Mouse (Mus musculus): ENCODE measurements around the gene 1110017D15Rik.
A peak's percentile ranks its signal among the peaks of the same experiment; 100 is the strongest.
"Not testable (repeated sequence)": the region's sequence is repeated elsewhere in the genome, so short reads cannot be mapped to it uniquely, and the experiment has no call there.

1110017D15Rik gene

GRCm38 (mm10) chr4:41479456-41479804, 37.7 kb downstream of the 1110017D15Rik start:
- no peak for DNase-seq (ENCODE audit: low read depth, low spot score)

DNA sequence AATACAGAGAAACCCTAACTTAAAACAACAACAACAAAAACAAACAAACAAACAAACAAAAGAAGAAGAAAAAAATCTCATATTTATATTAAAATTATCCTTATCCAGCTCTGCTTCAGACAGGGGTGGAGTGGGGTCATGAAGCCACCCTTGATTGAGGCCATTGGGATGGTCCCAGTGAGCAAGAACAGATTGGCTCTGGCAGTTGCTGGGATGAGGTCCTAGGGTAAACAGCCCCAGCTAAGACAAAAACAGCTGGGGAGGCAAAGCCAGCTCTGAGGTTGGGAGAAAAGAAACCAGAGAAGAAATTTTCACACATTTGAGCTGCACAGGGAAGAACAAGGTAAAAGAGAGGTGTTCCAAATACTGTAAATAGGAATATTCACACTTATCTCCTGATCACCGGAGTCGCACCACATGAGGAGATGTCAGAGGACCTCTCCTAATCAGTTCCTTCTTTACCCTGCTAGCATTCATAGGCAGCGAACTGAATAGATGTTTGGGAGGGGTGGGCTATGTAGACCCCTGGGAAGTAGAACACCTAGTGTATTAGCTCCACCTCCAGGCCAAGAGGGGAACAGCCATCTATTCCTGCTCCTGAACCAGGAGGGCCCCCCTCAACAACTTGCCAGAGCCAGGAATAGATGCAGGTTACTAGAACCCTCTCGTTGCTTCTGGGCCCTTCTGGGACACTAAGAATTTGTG, 38.2 kb downstream of the 1110017D15Rik start:
- no peak for DNase-seq (ENCODE audit: low read depth, low spot score)

- no peak for DNase-seq (ENCODE audit: low read depth, low spot score)
These were observed 39.4 kb downstream of the 1110017D15Rik start for GRCm38 (mm10) chr4:41477648-41478160.

DNA sequence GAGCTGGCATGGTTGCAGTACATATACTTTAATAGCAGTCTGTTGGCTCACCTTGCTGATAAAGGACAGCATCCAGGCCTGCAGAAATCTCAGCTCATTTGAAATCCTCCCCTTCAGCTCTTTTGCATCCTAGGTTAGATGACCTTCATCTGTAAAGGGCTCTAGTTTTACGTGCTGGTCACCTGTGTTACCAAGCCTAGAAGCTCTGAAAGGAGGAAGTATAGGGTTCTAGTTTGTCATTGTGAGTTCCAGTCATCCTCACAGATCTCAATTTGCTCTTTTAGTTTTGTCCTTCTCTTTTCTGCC, 45.8 kb downstream of the 1110017D15Rik start:
- no peak for DNase-seq (ENCODE audit: low read depth, low spot score)

GRCm38 (mm10) chr4:41470684-41471383, 46.3 kb downstream of the 1110017D15Rik start:
- DNase-seq (ENCODE audit: low read depth, low spot score): no peak

DNA sequence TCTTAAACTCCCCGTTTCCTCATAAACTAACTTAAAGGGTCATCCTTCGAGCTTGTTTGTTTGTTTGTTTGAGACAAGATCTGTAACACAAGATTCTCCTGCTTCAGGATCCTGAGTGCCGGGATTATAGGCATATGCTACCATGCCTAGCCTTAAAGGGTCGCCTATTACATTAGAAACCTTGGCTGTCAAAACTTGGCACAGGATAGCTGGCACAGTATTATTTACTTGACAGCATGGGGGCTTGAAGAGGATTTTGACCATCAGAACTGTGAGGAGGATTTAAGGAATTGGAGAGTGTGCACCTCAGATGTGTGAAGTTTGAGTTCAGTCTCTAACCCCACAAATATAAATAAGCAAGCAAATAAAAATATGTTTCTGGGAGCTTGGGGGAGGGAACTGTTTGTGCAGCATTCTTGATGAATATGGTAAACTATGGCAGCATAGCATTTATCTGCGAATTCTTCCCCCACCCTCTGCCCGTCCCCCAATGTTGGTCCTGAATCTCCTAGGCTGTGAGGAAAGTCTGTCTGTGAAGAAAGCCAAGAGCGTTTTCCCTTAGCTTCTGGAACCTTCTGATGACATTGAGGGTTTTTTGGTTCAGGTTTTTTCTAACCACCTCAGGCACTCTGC, 47.0 kb downstream of the 1110017D15Rik start:
- DNase-seq (ENCODE audit: low read depth, low spot score): peak; percentile 67

- no peak for DNase-seq (ENCODE audit: low read depth, low spot score)
These were observed 47.9 kb downstream of the 1110017D15Rik start for GRCm38 (mm10) chr4:41469199-41469598.

DNA sequence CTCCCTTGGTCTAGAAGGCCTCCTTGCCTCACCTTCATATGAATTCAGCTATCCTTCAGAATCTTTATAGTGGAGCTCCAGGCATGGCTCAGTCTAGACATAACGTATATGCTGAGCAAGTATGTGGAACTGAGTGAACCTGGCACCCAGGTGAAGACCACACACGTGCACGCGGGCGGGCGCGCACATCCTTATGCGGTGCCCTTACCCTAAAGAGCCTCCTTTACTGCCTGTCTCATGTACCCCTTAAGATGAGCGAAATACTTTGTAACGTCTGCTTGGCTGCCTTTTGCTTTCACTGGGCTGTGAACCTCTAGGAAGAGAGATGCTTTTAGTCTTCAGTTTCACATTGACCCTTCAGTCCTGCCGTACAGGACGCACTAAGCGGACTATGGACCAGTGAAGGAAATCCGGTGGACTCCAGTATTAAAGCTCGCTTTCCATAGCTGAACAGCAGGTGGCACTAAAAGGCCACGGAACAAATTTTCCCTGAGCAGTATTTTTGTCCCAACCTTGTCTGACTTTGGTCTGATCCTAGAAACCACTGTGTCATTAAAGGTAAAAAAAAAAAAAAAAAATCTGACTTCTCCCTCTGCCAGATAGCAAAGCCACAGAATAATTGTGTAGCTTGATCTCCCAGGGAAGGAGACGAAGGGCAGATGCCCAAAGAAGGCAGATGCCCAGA, 48.6 kb downstream of the 1110017D15Rik start:
- peak; percentile 30 for DNase-seq (ENCODE audit: low read depth, low spot score)

DNA sequence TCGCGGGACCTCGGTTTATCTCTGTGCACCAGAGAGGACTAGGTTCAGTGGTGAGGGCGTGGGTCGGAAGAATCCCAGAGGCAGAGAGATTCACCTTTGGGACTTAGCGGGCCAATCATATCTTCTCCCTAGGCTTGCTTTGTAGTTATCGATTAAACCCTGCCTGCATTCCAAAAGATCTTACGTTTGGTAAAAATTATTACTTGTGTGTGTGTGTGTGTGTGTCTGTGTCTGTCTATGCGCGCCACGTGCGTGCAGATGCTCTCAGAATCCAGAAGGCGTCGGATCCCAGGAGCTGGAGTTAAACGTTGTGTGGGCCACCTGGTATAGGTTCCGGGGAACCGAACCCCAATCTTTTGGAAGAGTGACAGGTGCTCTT, 51.9 kb downstream of the 1110017D15Rik start:
- no peak for DNase-seq (ENCODE audit: low read depth, low spot score)

DNA sequence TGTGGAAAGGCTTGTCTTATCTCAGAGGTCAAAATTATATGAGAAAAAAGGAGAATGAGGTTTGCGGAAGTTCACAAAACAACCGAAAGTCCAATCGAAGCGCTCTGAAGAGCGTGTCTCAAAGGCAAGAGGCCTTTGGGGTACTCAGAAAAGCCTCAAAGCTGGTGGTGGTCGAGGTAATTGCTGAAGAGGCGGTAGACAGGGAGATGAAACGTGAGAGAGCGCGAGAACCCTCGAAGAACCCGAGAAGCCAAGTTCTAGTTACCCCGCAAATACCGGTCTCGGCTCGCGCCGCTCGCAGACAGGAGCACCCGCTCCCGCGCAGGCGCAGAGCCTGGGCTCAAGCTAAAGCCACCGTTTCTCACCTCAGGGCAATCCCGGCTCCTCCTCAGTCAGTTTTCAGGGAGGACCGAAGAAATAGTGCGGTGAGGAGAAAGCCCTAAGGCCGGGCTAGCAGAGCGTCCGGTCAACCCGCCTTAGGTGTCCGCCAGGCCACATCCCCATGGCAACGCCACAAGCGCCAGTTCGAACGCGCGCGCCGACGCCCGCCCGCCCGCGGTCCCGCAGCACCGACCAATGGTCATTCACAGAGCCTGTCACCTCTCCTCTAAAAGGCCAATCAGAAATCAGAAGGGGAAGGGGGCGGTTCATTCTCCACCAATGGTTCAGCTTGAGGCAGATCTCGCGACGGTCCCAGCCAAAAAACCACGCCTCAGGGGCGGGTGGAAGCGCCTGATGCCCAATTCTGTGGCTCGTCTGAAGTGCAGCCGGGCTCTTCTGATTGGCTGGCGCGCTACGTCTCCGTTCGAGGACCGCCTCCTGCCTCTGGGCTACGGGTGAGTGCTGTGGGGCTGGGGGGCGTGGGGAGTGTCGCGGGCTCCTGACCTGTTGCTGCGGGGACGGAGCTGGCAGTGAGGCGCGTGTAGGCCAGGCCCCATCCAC, 52.5 kb downstream of the 1110017D15Rik start, which contains the start of the genes Kif24 and Nudt2:
TSS of gene Kif24 (minus strand) at position 543 of the 942 bp plus-strand sequence.
TSS of gene Nudt2 (plus strand) at position 807 of the 942 bp plus-strand sequence.
- DNase-seq (ENCODE audit: low read depth, low spot score): peak; percentile 98

DNA sequence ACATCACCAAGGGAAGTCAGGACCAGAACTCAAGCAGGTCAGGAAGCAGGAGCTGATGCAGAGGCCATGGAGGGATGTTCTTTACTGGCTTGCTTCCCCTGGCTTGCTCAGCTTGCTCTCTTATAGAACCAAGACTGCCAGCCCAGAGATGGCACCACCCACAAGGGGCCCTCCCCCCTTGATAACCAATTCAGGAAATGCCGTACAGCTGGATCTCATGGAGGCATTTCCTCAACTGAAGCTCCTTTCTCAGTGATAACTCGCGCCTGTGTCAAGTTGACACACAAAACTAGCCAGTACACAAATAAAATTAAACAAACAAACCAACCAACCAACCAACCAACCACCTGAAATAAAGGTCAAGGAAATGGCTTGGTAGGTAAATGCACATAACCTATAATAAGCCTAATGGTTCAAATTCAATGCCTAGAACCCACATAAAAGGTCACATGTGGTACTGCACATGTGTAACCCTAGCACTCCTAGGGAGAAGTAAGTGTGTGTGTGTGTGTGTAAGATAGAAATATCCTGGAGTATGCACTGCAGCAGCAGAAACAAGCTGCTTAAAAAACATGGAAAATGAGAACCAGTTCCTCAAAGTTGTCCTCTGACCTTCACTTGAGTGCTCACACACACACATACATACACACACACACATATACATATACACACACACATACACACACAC, 53.9 kb downstream of the 1110017D15Rik start:
- DNase-seq (ENCODE audit: low read depth, low spot score): not testable (repeated sequence)

- no peak for DNase-seq (ENCODE audit: low read depth, low spot score)
These were observed 56.4 kb downstream of the 1110017D15Rik start for GRCm38 (mm10) chr4:41460690-41461089.
